Mouse (Mus musculus) layer of hippocampus, postnatal 10 days (tissue): ENCODE measurements around the gene Cpeb2. TPM values are rescaled to one million over a fixed set of nuclear protein-coding genes. Genes with fewer than 3 reads are reported as not detected.

ENCODE experiments used
- DNase-seq, 2 experiments: peaks; one replicate each; pipeline ENCODE4 v3.0.0; 2021; ENCODE audit warnings: low spot score in 2 of 2
- total RNA-seq, 2 experiments: library from RNA; stranded (reverse); gene quantifications; 2 replicates each; pipeline ENCODE4 v1.2.3; 2021

Cpeb2 gene
- total RNA-seq, 2 experiments from 2014 or later: 59.8 to 62.2 TPM

- DNase-seq: no peak
These were observed 91.4 kb downstream of the Cpeb2 start for GRCm38 (mm10) chr5:43324311-43324862.

- no peak for DNase-seq
These were observed 92.6 kb downstream of the Cpeb2 start for GRCm38 (mm10) chr5:43325561-43325960.

- peak in 1 of 2 experiments; percentile 22 for DNase-seq
These were observed 95.6 kb downstream of the Cpeb2 start for GRCm38 (mm10) chr5:43328579-43328978.

DNA sequence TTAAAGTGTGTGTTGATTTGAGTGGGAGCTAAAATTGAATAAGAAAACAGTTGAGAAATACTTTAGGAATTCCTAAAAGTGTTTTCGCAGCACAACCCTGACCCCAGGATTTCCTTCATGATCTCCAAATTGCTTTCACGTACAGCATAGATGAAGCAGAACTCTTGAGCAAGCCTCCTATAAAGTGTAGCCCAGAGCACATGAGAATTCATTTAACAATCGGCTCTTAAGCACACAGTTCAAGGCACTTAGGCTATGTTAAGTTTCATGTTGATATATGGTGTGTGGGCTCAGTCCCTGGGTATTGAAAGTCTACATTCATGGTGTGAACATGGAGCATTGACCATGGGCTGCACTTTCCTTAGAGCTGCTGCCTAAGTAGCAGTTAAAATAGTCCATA is 97.3 kb downstream of the Cpeb2 start:
- no peak for DNase-seq

DNA sequence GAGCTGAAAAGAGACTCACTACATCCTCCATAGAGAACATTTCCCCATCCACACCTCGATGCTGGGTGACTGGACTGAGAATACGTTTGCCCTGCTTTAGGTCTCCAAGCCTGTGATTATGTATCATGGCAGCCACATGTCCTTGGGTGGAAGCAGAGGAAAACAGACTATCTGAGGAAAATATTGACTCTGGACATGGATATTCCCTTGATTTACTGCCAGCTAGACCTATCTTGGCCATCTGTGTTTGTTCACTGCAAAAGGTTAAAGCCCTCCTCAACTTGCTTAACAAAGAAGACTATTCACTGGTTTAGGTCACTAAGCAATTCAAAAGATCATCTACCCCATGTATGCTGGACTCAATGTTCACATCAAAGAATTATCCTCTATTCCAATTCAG is 101.5 kb downstream of the Cpeb2 start:
- DNase-seq: no peak

DNA sequence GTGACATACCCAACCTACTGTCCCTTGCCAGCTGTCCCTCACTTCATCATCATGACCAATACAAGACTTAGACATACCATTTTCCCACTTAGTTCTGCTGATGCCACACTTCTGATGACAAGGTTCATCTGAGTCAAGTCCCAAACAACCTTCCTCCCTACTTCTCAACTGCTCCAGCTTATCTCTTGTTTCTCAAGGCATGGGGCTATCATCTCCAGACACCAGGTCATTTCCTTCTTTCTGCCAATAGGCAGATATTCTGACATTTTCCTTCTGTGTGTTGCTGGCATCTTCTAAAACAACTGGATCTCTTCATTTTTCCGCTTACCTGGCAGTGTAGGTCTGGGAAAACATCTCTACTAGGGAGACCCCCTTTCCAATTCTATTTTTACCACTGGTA is 104.2 kb downstream of the Cpeb2 start:
- no peak for DNase-seq

DNA sequence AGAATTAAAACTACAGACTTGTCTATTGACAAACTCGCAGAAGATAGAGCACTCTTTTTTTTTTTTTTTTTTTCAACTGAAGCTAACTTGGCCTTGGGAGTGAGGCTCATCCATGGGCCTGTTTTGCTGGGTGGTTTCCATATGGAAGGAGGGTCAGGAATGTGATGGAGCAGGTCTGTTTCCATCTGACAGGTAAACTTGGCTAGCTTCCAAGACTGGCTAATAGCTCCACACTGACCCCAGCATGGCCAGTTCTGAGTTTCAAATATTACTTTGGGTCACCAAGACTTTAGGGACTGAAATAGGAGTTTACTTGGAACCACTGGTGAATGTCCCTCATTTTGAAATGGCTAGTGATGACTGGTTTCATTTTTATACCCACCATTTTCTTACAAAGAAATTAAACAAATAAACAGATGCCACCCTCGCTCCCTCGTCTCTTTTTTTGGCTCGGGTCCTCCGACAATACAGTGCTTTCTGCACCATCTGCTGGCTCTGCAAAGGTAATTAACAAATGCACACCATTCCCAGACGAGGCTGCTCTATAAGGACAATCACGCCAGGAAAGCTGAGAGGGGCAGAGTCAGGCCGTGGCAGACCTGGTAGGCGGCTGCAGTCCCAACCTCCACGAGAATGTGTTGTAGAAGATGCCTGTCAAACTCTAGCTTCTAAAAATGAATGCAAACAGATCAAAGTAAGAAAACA is 106.0 kb downstream of the Cpeb2 start:
- DNase-seq: peak in 1 of 2 experiments; percentile 38
